Mouse (Mus musculus): ENCODE results near the gene Pced1b. TPM values are rescaled to one million over a fixed set of nuclear protein-coding genes. Genes with fewer than 3 reads are reported as not detected.

The Pced1b gene
- polyA plus RNA-seq, 1 experiment = 38.2 TPM

DNA sequence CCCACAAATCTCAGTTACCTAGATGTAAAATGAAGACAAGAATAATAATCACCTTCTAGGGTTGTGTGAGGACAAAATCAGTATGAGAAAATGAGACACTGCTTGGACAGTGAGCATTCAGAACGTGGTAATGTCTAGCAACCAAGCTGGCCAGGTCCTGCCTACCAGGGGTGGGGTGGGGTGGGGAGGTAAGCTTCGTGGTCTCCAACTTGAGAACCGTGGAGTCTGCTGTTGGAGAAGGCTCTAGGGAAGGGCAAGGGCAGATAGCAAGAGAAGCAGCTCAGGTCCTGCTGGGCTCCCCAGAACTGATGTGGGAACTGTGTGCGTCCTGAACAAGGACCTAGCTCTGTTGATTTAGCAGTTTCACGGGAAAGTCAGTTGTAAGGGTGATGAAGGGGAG is 37.3 kb downstream of the Pced1b start:
- no peaks in the 10 kb centered on the region for H3K36me3 ChIP-seq (ENCODE audit: control insufficient read depth, insufficient read depth, low read length, poor library complexity, severe bottlenecking)
- no peaks in the 10 kb centered on the region for H3K9me3 ChIP-seq (replicated peaks; ENCODE audit: control insufficient read depth, insufficient read depth, low read length, poor library complexity, severe bottlenecking)
- H3K4me3 ChIP-seq (ENCODE audit: low read depth, low read length) = no peak overlapping the region
- no peaks in the 10 kb centered on the region for H3K27me3 ChIP-seq (ENCODE audit: control insufficient read depth, insufficient read depth, low read length, poor library complexity, severe bottlenecking)
- TF ChIP-seq EP300 (IDR thresholded peaks at IDR 0.05; ENCODE audit: insufficient read depth, low read depth, low read length) (no peak), POLR2A (IDR thresholded peaks at IDR 0.05; ENCODE audit: insufficient read depth, low read length) (no peak), CTCF (IDR thresholded peaks at IDR 0.05; ENCODE audit: low read depth, low read length) (no peak)
- no peak overlapping the region for H3K27ac ChIP-seq (ENCODE audit: insufficient read depth, low read length)
- H3K4me1 ChIP-seq (ENCODE audit: control insufficient read depth, insufficient read depth, low read length) = peaks cover 2% of the 10 kb centered on the region
- H3K9ac ChIP-seq (ENCODE audit: low read depth, poor library complexity, severe bottlenecking) = no peak overlapping the region

DNA sequence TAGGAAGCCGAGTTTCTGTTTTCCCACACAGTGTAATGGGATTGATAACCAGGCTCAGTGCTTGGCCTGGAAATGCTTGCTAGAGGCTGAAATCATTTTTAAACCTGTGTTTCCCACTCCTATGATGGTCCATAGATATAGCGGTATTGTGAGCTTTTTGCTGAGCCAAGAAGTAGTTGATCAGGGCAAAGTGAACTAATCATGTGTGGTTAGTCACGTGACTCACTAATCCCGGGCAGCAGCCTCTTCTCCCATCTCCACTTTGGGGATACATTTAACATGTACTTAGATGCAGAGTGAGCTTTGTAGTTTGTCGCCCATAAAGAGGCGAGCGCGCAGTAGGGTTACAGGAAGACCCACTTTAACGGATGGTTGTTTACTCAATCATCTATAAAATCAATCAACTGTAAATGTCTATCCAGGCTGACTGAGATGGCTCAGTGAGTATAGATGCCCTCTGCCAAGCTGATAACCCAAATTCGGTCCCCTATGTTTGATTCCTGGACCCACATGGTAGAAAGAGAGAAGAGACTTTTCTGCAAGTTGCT is 38.8 kb downstream of the Pced1b start:
- TF ChIP-seq CTCF (IDR thresholded peaks at IDR 0.05; ENCODE audit: low read depth, low read length) = no peak
- TF ChIP-seq POLR2A (IDR thresholded peaks at IDR 0.05; ENCODE audit: insufficient read depth, low read length) = no peak
- no peak overlapping the region for H3K27ac ChIP-seq (ENCODE audit: insufficient read depth, low read length)

DNA sequence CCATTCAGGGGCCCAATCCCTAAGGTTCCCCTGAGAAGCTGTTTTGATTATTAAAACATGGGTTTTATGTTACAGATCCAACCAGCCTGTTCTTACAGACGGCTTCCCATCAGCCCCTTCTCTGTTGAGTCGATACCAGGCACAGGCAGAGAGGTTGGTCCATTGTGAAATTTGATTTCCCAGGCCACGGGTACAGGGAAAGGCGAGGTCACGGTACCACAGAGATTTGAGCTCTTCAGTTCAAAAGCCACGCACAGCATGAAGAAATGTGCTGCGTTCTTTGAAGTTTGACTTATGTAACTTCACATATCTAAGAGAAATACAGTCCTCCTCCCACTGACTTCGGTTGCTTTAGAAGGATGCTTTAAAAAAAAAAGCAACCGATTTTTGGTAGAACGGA is 39.8 kb downstream of the Pced1b start:
- no peak for TF ChIP-seq POLR2A (IDR thresholded peaks at IDR 0.05; ENCODE audit: insufficient read depth, low read length)
- H3K27ac ChIP-seq (ENCODE audit: insufficient read depth, low read length) = no peak overlapping the region
- H3K9me3 ChIP-seq (replicated peaks; ENCODE audit: control insufficient read depth, insufficient read depth, low read length, poor library complexity, severe bottlenecking) = no peaks in the 10 kb centered on the region

More for the DNA sequence above, 38.8 kb downstream of the Pced1b start:
- Histone ChIP-seq H3K9ac (ENCODE audit: low read depth, poor library complexity, severe bottlenecking) (no peak overlapping the region), H3K36me3 (ENCODE audit: control insufficient read depth, insufficient read depth, low read length, poor library complexity, severe bottlenecking) (no peaks in the 10 kb centered on the region), H3K27me3 (ENCODE audit: control insufficient read depth, insufficient read depth, low read length, poor library complexity, severe bottlenecking) (no peaks in the 10 kb centered on the region), H3K4me3 (ENCODE audit: low read depth, low read length) (no peak overlapping the region), H3K9me3 (replicated peaks; ENCODE audit: control insufficient read depth, insufficient read depth, low read length, poor library complexity, severe bottlenecking) (no peaks in the 10 kb centered on the region), H3K4me1 (ENCODE audit: control insufficient read depth, insufficient read depth, low read length) (peaks cover 2% of the 10 kb centered on the region)

DNA sequence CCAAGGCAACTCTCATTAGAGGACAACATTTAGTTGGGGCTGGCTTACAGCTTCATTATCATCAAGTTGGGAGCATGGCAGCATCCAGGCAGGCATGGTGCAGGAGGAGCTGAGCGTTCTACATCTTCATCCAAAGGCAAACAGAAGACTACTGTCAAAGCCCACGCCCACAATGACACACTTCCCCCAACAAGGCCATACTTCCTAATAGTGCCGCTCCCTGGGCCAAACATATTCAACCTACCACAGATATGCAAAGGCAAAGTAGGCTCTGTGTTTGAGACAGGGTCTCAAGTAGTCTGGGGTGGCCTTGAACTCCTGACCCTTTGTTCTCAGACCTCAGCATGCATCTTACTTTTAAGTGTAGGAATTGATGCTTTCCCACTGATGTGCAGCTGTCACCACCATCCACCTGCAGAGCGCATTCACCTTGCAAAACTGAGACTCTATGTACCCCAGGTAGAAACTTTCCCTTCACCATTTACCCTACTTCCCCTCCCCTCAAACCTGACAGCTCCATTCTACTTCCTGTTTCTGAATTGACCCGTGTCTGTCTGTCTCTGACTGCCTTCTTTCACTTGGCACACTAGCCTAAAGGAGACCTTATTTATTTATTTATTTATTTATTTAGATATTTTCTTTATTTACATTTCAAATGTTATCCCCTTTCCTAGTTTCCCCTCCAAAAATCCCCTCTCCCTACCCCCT is 40.7 kb downstream of the Pced1b start:
- Histone ChIP-seq H3K9ac (ENCODE audit: low read depth, poor library complexity, severe bottlenecking) (no peak overlapping the region), H3K4me3 (ENCODE audit: low read depth, low read length) (no peak overlapping the region), H3K36me3 (ENCODE audit: control insufficient read depth, insufficient read depth, low read length, poor library complexity, severe bottlenecking) (no peaks in the 10 kb centered on the region), H3K27me3 (ENCODE audit: control insufficient read depth, insufficient read depth, low read length, poor library complexity, severe bottlenecking) (no peaks in the 10 kb centered on the region), H3K4me1 (ENCODE audit: control insufficient read depth, insufficient read depth, low read length) (no peaks in the 10 kb centered on the region), H3K27ac (ENCODE audit: insufficient read depth, low read length) (no peak overlapping the region), H3K9me3 (replicated peaks; ENCODE audit: control insufficient read depth, insufficient read depth, low read length, poor library complexity, severe bottlenecking) (no peaks in the 10 kb centered on the region)
- TF ChIP-seq EP300 (IDR thresholded peaks at IDR 0.05; ENCODE audit: insufficient read depth, low read depth, low read length) (no peak), POLR2A (IDR thresholded peaks at IDR 0.05; ENCODE audit: insufficient read depth, low read length) (no peak), CTCF (IDR thresholded peaks at IDR 0.05; ENCODE audit: low read depth, low read length) (no peak)

More for the DNA sequence above, 39.8 kb downstream of the Pced1b start:
- Histone ChIP-seq H3K27me3 (ENCODE audit: control insufficient read depth, insufficient read depth, low read length, poor library complexity, severe bottlenecking) (no peaks in the 10 kb centered on the region), H3K4me3 (ENCODE audit: low read depth, low read length) (no peak overlapping the region), H3K9ac (ENCODE audit: low read depth, poor library complexity, severe bottlenecking) (no peak overlapping the region), H3K36me3 (ENCODE audit: control insufficient read depth, insufficient read depth, low read length, poor library complexity, severe bottlenecking) (no peaks in the 10 kb centered on the region), H3K4me1 (ENCODE audit: control insufficient read depth, insufficient read depth, low read length) (no peaks in the 10 kb centered on the region)

GRCm38 (mm10) chr15:97288690-97289089 is 41.8 kb downstream of the Pced1b start:
- no peaks in the 10 kb centered on the region for H3K9me3 ChIP-seq (replicated peaks; ENCODE audit: control insufficient read depth, insufficient read depth, low read length, poor library complexity, severe bottlenecking)
- H3K36me3 ChIP-seq (ENCODE audit: control insufficient read depth, insufficient read depth, low read length, poor library complexity, severe bottlenecking) = no peaks in the 10 kb centered on the region
- no peaks in the 10 kb centered on the region for H3K4me1 ChIP-seq (ENCODE audit: control insufficient read depth, insufficient read depth, low read length)
- H3K9ac ChIP-seq (ENCODE audit: low read depth, poor library complexity, severe bottlenecking) = no peak overlapping the region
- H3K27ac ChIP-seq (ENCODE audit: insufficient read depth, low read length) = no peak overlapping the region
- no peak for TF ChIP-seq CTCF (IDR thresholded peaks at IDR 0.05; ENCODE audit: low read depth, low read length)
- no peak for TF ChIP-seq POLR2A (IDR thresholded peaks at IDR 0.05; ENCODE audit: insufficient read depth, low read length)
- TF ChIP-seq EP300 (IDR thresholded peaks at IDR 0.05; ENCODE audit: insufficient read depth, low read depth, low read length) = no peak
- H3K27me3 ChIP-seq (ENCODE audit: control insufficient read depth, insufficient read depth, low read length, poor library complexity, severe bottlenecking) = no peaks in the 10 kb centered on the region
- H3K4me3 ChIP-seq (ENCODE audit: low read depth, low read length) = no peak overlapping the region

GRCm38 (mm10) chr15:97289176-97289575 is 42.3 kb downstream of the Pced1b start:
- Histone ChIP-seq H3K9ac (ENCODE audit: low read depth, poor library complexity, severe bottlenecking) (no peak overlapping the region), H3K36me3 (ENCODE audit: control insufficient read depth, insufficient read depth, low read length, poor library complexity, severe bottlenecking) (no peaks in the 10 kb centered on the region), H3K4me1 (ENCODE audit: control insufficient read depth, insufficient read depth, low read length) (no peaks in the 10 kb centered on the region), H3K9me3 (replicated peaks; ENCODE audit: control insufficient read depth, insufficient read depth, low read length, poor library complexity, severe bottlenecking) (no peaks in the 10 kb centered on the region), H3K27ac (ENCODE audit: insufficient read depth, low read length) (no peak overlapping the region), H3K27me3 (ENCODE audit: control insufficient read depth, insufficient read depth, low read length, poor library complexity, severe bottlenecking) (no peaks in the 10 kb centered on the region), H3K4me3 (ENCODE audit: low read depth, low read length) (no peak overlapping the region)
- TF ChIP-seq POLR2A (IDR thresholded peaks at IDR 0.05; ENCODE audit: insufficient read depth, low read length) (no peak), CTCF (IDR thresholded peaks at IDR 0.05; ENCODE audit: low read depth, low read length) (no peak), EP300 (IDR thresholded peaks at IDR 0.05; ENCODE audit: insufficient read depth, low read depth, low read length) (no peak)
